In the genomic region with DNA sequence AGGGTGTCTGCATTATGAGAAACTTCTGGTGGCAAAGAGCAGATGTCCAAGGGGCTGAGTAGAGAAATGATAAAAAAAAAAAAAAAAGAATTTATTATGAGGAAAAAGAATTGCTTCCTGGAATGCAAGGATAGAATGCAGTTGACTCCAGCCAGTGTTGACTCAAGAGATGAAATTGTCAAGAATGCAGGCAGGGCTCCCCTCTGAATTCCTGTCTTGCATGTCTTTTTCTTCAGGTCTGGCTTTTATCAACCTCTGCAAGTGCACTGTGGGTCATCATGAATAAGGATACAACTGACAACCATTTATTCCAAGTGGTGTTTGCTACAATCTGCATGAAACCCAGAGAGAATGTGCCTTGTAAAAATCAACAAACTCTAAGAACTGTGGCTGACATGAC, we compare ENCODE assay signal across 10 mouse cellular contexts.
"Had no signal": no experiment of that assay in that cellular context is flagged by ENCODE, and none has a peak within 500 bp of the region (broad histone marks: within the 10 kb centered on the region; RNA-seq: fewer than 3 reads in every experiment).

No protein-coding gene starts in this region.

- H3K9me3 ChIP-seq: kidney, embryonic 15.5 days; limb, embryonic 13.5 days; midbrain, embryonic 13.5 days had no signal

- H3K27ac ChIP-seq: kidney, embryonic 15.5 days; limb, embryonic 13.5 days; liver, embryonic 14.5 days; midbrain, embryonic 13.5 days had no signal

- H3K27me3 ChIP-seq: kidney, embryonic 15.5 days; limb, embryonic 13.5 days; midbrain, embryonic 13.5 days had no signal

- ATAC-seq: midbrain, embryonic 13.5 days had no signal

- H3K4me1 ChIP-seq: kidney, embryonic 15.5 days; limb, embryonic 13.5 days; midbrain, embryonic 13.5 days had no signal

- H3K4me2 ChIP-seq: kidney, embryonic 15.5 days; limb, embryonic 13.5 days; midbrain, embryonic 13.5 days had no signal

- DNase-seq: left cerebral cortex, postnatal 4 days; lung, adult 18-20 months; right cerebral cortex, adult 18-20 months; spleen, adult 18-20 months; thymus, adult 18-20 months; thymus, postnatal 14 days had no signal

- H3K4me3 ChIP-seq: kidney, embryonic 15.5 days; limb, embryonic 13.5 days; midbrain, embryonic 13.5 days had no signal

- H3K9ac ChIP-seq: kidney, embryonic 15.5 days; limb, embryonic 13.5 days; liver, embryonic 14.5 days; midbrain, embryonic 13.5 days had no signal

- H3K36me3 ChIP-seq: kidney, embryonic 15.5 days; limb, embryonic 13.5 days; midbrain, embryonic 13.5 days had no signal
